9 mouse cellular contexts compared by ENCODE assay signal in genomic region chr7:15966489-15966888, GRCm38 (mm10). TPM values are rescaled to one million over a fixed set of nuclear protein-coding genes. Genes with fewer than 3 reads are reported as not detected.
DNase-seq lines count a peak whose midpoint lies in the region; ATAC-seq and TF ChIP-seq lines count a peak whose summit lies in the region.
"Had no signal": no experiment of that assay in that cellular context is flagged by ENCODE, and none has a peak within 500 bp of the region (broad histone marks: within the 10 kb centered on the region; RNA-seq: fewer than 3 reads in every experiment).

No protein-coding gene starts in this region.

- H3K9ac ChIP-seq in intestine, embryonic 15.5 days = no peak overlapping the region

- no peak overlapping the region for H3K27ac ChIP-seq in kidney, adult 2 months (ENCODE audit: insufficient read depth, low read depth, low read length)
- no peak overlapping the region for H3K27ac ChIP-seq in intestine, embryonic 15.5 days

- H3K9me3 ChIP-seq in intestine, embryonic 15.5 days = no peaks in the 10 kb centered on the region

- 87% methylated on average over 3 of the region's 3 CpGs for WGBS in kidney, adult 2 months
- 73% methylated on average over 3 of the region's 3 CpGs for WGBS in intestine, embryonic 15.5 days

- no peak for TF ChIP-seq POLR2A in kidney, adult 2 months (IDR thresholded peaks at IDR 0.05; ENCODE audit: low read depth, low read length)

- H3K4me1 ChIP-seq in kidney, adult 2 months (ENCODE audit: control insufficient read depth, insufficient read depth, low read length) = peaks cover 7% of the 10 kb centered on the region; the same call in 1 of the 2 replicates
- H3K4me1 ChIP-seq in intestine, embryonic 15.5 days (replicated peaks) = peaks cover 42% of the 10 kb centered on the region

- no peak for ATAC-seq in intestine, embryonic 15.5 days
- ATAC-seq in monocyte, adult 5-6 weeks (replicated peaks; ENCODE audit: insufficient number of reproducible peaks, low FRiP score, low TSS enrichment, poor library complexity, severe bottlenecking) = no peak

- DNase-seq in kidney, adult 2 months = no peak
- no peak for DNase-seq in kidney, postnatal 4 days
- peak; percentile 3 for DNase-seq in ovary, postnatal 36 days (ENCODE audit: low spot score)
- DNase-seq in ovary, adult 18-20 months (ENCODE audit: low spot score) = no peak
- DNase-seq in B cell, adult 2 months = no peak
- DNase-seq in gastrocnemius, adult 18-20 months (ENCODE audit: low spot score) = no peak
- DNase-seq: adrenal gland, postnatal 36 days had no signal

- H3K4me3 ChIP-seq in kidney, adult 2 months (ENCODE audit: insufficient read depth, low read depth, low read length) = peak overlapping the region; percentile 77
- H3K4me3 ChIP-seq in intestine, embryonic 15.5 days (replicated peaks) = peak overlapping the region; percentile 52

- peak overlapping the region; percentile 66 for H3K4me2 ChIP-seq in intestine, embryonic 15.5 days (replicated peaks)

- TF ChIP-seq CTCF in kidney, adult 2 months (conservative IDR thresholded peaks at IDR 0.05; ENCODE audit: insufficient read depth, insufficient read length, low read depth, low read length) = no peak

- H3K27me3 ChIP-seq in kidney, adult 2 months (replicated peaks; ENCODE audit: control insufficient read depth, insufficient read depth, low read length) = no peaks in the 10 kb centered on the region
- no peaks in the 10 kb centered on the region for H3K27me3 ChIP-seq in intestine, embryonic 15.5 days (replicated peaks)

- no peaks in the 10 kb centered on the region for H3K36me3 ChIP-seq in kidney, adult 2 months (ENCODE audit: control insufficient read depth, insufficient read depth, low read length)
- H3K36me3 ChIP-seq in intestine, embryonic 15.5 days = peaks cover 3% of the 10 kb centered on the region

RNA-seq across cellular contexts. Expression of gene Ehd2, which starts 0.9 kb away (rescaled TPM):
- 30.2 and 33.7 TPM in 2 replicates for polyA plus RNA-seq in kidney, adult 2 months (2012; rRNA removed)
- 42.3 and 50.9 TPM in 2 replicates for polyA plus RNA-seq in intestine, embryonic 15.5 days (2015; fragmentation: Nextera tagmentation; extraction: Ambion mirVana)
- total RNA-seq in monocyte, adult 5-6 weeks (2017) = 0.49 TPM in 1 of 3 replicates, not detected in the others
- total RNA-seq in gastrocnemius, adult 18-20 months (2021) = 10 to 100 TPM; 24.9 to 37.4 TPM

RNA-seq across cellular contexts. Expression of gene Nop53, which starts 20.6 kb away (rescaled TPM):
- polyA plus RNA-seq in kidney, adult 2 months (2012; rRNA removed) = 87.9 and 88.9 TPM in 2 replicates
- 161 and 174 TPM in 2 replicates for polyA plus RNA-seq in intestine, embryonic 15.5 days (2015; fragmentation: Nextera tagmentation; extraction: Ambion mirVana)
- 208 to 319 TPM (median 268 TPM) in 3 replicates for total RNA-seq in monocyte, adult 5-6 weeks (2017)
- 10 to 100 TPM; 82.3 to 91.7 TPM for total RNA-seq in gastrocnemius, adult 18-20 months (2021)

RNA-seq across cellular contexts. Expression of gene Selenow, which starts 44.3 kb away (rescaled TPM):
- 236 and 288 TPM in 2 replicates for polyA plus RNA-seq in kidney, adult 2 months (2012; rRNA removed)
- 645 and 657 TPM in 2 replicates for polyA plus RNA-seq in intestine, embryonic 15.5 days (2015; fragmentation: Nextera tagmentation; extraction: Ambion mirVana)
- 42.8 to 94.2 TPM (median 48.6 TPM) in 3 replicates for total RNA-seq in monocyte, adult 5-6 weeks (2017)
- 1,000 to 10,000 TPM; 1,514 to 1,837 TPM for total RNA-seq in gastrocnemius, adult 18-20 months (2021)

Comparison
In these comparisons a context has a peak if more than half of its experiments do, and no peak if none do; other contexts are left out.
1. RNA of gene Ehd2, which starts 0.9 kb away (total RNA-seq): 24.9 to 37.4 TPM in gastrocnemius, adult 18-20 months; 0.49 TPM in monocyte, adult 5-6 weeks; every median in the first group is over 10 times any median in the second.
2. RNA of gene Selenow, which starts 44.3 kb away (total RNA-seq): 1,514 to 1,837 TPM in gastrocnemius, adult 18-20 months; 42.8 to 94.2 TPM in monocyte, adult 5-6 weeks; every median in the first group is over 10 times any median in the second.